Mouse (Mus musculus) layer of hippocampus, postnatal 10 days (tissue): Measurements from ENCODE around the gene Mturn. TPM values are rescaled to one million over a fixed set of nuclear protein-coding genes. Genes with fewer than 3 reads are reported as not detected.
A peak's percentile ranks its signal among the peaks of the same experiment; 100 is the strongest.

Source experiments
- DNase-seq, 2 experiments: peaks; one replicate each; pipeline ENCODE4 v3.0.0; 2021; ENCODE audit warnings: low spot score in 2 of 2
- total RNA-seq, 2 experiments: library from RNA; stranded (reverse); gene quantifications; 2 replicates each; pipeline ENCODE4 v1.2.3; 2021

Gene Mturn
- total RNA-seq, 2 experiments from 2014 or later = 218 to 231 TPM

GRCm38 (mm10) chr6:54693286-54693685 is 11.9 kb downstream of the Mturn start:
- no peak for DNase-seq

GRCm38 (mm10) chr6:54698691-54699476 is 17.5 kb downstream of the Mturn start:
- DNase-seq = no peak

GRCm38 (mm10) chr6:54699477-54700056 is 18.1 kb downstream of the Mturn start:
- DNase-seq = peak; percentile 69 to 77

- DNase-seq = no peak
Measured at GRCm38 (mm10) chr6:54700516-54700915, 19.1 kb downstream of the Mturn start.

- no peak for DNase-seq
Measured at GRCm38 (mm10) chr6:54701901-54702300, 20.5 kb downstream of the Mturn start.

GRCm38 (mm10) chr6:54703633-54704538 is 22.5 kb downstream of the Mturn start:
- DNase-seq = no peak

- DNase-seq = no peak
Measured at GRCm38 (mm10) chr6:54704539-54704845, 23.1 kb downstream of the Mturn start.

- DNase-seq = no peak
Measured at GRCm38 (mm10) chr6:54704847-54705246, 23.4 kb downstream of the Mturn start.

GRCm38 (mm10) chr6:54705387-54705909 is 24.0 kb downstream of the Mturn start:
- peak; percentile 56 to 68 for DNase-seq

GRCm38 (mm10) chr6:54706099-54706498 is 24.7 kb downstream of the Mturn start:
- no peak for DNase-seq

- DNase-seq = no peak
Measured at GRCm38 (mm10) chr6:54706611-54707172, 25.3 kb downstream of the Mturn start.

- no peak for DNase-seq
Measured at GRCm38 (mm10) chr6:54708646-54709045, 27.2 kb downstream of the Mturn start.

GRCm38 (mm10) chr6:54715697-54716096 is 34.3 kb downstream of the Mturn start:
- DNase-seq = no peak

GRCm38 (mm10) chr6:54718779-54719685 is 37.6 kb downstream of the Mturn start:
- DNase-seq = no peak

- peak in 1 of 2 experiments; percentile 67 for DNase-seq
Measured at GRCm38 (mm10) chr6:54719686-54720310, 38.4 kb downstream of the Mturn start.

- peak in 1 of 2 experiments; percentile 45 for DNase-seq
Measured at GRCm38 (mm10) chr6:54720512-54721251, 39.3 kb downstream of the Mturn start.

- no peak for DNase-seq
Measured at GRCm38 (mm10) chr6:54721252-54721635, 39.8 kb downstream of the Mturn start.

GRCm38 (mm10) chr6:54726309-54726708 is 44.9 kb downstream of the Mturn start:
- DNase-seq = no peak

- DNase-seq = no peak
Measured at GRCm38 (mm10) chr6:54726796-54727195, 45.4 kb downstream of the Mturn start.
